Mouse (Mus musculus): ENCODE data around the gene Ikzf3.

DNA sequence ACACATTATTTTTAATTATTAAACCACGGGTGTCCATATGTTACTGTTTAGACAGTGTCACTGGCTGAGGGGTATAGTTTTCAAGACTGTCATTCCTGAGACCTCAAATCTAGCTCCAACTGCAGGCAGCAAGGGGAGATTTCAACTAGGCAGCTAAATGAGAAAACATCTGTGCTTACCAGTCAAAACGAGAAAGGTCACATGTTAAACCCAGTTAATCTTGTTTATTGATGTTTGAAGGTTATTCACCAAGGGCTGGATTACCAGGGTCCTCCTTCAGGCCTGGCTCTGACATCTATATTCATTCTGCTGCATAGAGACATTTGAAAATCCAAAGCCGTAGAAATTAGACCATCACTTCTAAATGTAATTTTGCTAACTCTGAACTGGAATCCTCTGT is 40.9 kb downstream of the Ikzf3 start:
- no peak for TF ChIP-seq POLR2A (IDR thresholded peaks at IDR 0.05; ENCODE audit: low read depth, low read length)
- no peak for TF ChIP-seq CTCF (conservative IDR thresholded peaks at IDR 0.05; ENCODE audit: insufficient read depth, insufficient read length, low read depth, low read length)

All from kidney, adult 2 months (tissue).